Mouse (Mus musculus): ENCODE results near the gene Pxn.

DNA sequence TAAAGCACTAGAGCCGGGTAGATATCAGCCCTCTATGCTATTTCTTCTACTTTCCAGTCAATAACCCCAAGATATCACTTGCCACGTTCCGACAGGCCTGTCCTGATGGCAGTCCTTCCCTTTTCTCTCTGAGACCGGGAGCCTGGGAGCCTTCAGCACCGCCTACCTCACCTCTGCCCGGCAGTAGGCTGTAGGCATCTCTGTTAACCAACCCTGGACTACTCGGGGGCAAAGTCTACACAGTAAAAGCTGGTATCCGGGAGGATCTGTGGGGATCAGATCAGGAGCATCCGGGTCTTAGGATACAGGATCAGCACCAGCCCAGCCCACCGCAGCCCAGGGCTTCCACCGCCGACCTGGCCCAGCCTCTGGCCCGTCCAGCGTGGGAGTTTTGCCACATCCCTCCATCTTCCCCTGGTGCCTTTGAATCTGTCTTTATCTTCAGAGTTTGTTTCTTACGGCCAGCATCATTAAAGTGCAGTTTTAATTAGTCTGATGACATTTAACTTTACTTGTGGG, 16.6 kb downstream of the Pxn start:
- TF ChIP-seq CTCF (IDR thresholded peaks at IDR 0.05; ENCODE audit: control insufficient read depth, insufficient read depth, insufficient replicate concordance, low read depth, low read length), result no peak
- TF ChIP-seq POLR2A (IDR thresholded peaks at IDR 0.05; ENCODE audit: control insufficient read depth, low read depth, low read length), result no peak
